Mouse (Mus musculus) ES-Bruce4 (cell line): Measurements from ENCODE around the gene Gjb4. TPM values are rescaled to one million over a fixed set of nuclear protein-coding genes. Genes with fewer than 3 reads are reported as not detected.

Source experiments
- H3K27ac ChIP-seq: 2 replicates; pipeline ENCODE4 v1.5.1; 2012; ENCODE audit warnings: low read length, inconsistent platforms; ENCODE audit not compliant: insufficient read depth
- H3K27me3 ChIP-seq: 2 replicates; pipeline ENCODE4 v1.6.1; 2012; ENCODE audit warnings: mild to moderate bottlenecking, low read length, inconsistent platforms; ENCODE audit not compliant: control insufficient read depth, poor library complexity, insufficient read depth, severe bottlenecking
- H3K36me3 ChIP-seq: 2 replicates; pipeline ENCODE4 v1.6.1; 2012; ENCODE audit warnings: inconsistent platforms, mild to moderate bottlenecking, low read length, moderate library complexity; ENCODE audit not compliant: control insufficient read depth, poor library complexity, insufficient read depth, severe bottlenecking
- H3K4me1 ChIP-seq: one replicate; pipeline ENCODE4 v1.8.1; 2011; ENCODE audit warnings: low read length; ENCODE audit not compliant: control insufficient read depth, insufficient read depth
- H3K4me3 ChIP-seq: 2 replicates; pipeline ENCODE4 v1.5.1; 2011; ENCODE audit warnings: low read depth, mild to moderate bottlenecking, low read length
- H3K9ac ChIP-seq: 2 replicates; pipeline ENCODE4 v1.6.1; 2012; ENCODE audit warnings: low read depth, mild to moderate bottlenecking, inconsistent platforms; ENCODE audit not compliant: poor library complexity, severe bottlenecking
- H3K9me3 ChIP-seq: replicated peaks from 2 replicates; pipeline ENCODE4 v1.6.1; 2012; ENCODE audit warnings: mild to moderate bottlenecking, low read length, inconsistent platforms; ENCODE audit not compliant: control insufficient read depth, poor library complexity, insufficient read depth, severe bottlenecking
- CTCF ChIP-seq: IDR thresholded peaks from one replicate; pipeline ENCODE4 v1.8.1; 2011; ENCODE audit warnings: low read depth, low read length
- EP300 ChIP-seq: IDR thresholded peaks from 2 replicates; pipeline ENCODE4 v1.6.1; 2011; ENCODE audit warnings: low read depth, low read length; ENCODE audit not compliant: insufficient read depth
- POLR2A ChIP-seq: IDR thresholded peaks from one replicate; pipeline ENCODE4 v1.8.1; 2011; ENCODE audit warnings: low read length; ENCODE audit not compliant: insufficient read depth
- polyA plus RNA-seq: library from polyadenylated mRNA; stranded (reverse); fragments of >200 nt; gene quantifications from 2 replicates; pipeline ENCODE4 v1.2.4, GENCODE M21; 2011; ENCODE audit warnings: low read depth; ENCODE audit not compliant: missing spikeins, insufficient read depth, insufficient read length

The Gjb4 gene
- polyA plus RNA-seq, 1 experiment: 2.1 TPM

- Histone ChIP-seq H3K27ac (peak within 1 kb of the TSS; percentile 60), H3K9ac (peak within 1 kb of the TSS; percentile 29; the same call in 1 of the 2 replicates), H3K4me1 (peaks cover 18% of the 10 kb centered on the region), H3K27me3 (no peaks in the 10 kb centered on the region), H3K9me3 (no peaks in the 10 kb centered on the region), H3K4me3 (peak within 1 kb of the TSS; percentile 60), H3K36me3 (peaks cover 9% of the 10 kb centered on the region; the same call in 1 of the 2 replicates)
- TF ChIP-seq POLR2A (no peak), EP300 (no peak), CTCF (no peak)
These were observed 4.1 kb upstream of the Gjb4 start, which contains the start of gene Gjb5 for GRCm38 (mm10) chr4:127358018-127358417. Gene Gjb5 (minus strand): TSS chr4:127358181.

- H3K4me3 ChIP-seq: no peak overlapping the region
- H3K36me3 ChIP-seq: peaks cover 9% of the 10 kb centered on the region; the same call in 1 of the 2 replicates
- no peak overlapping the region for H3K27ac ChIP-seq
- peaks cover 12% of the 10 kb centered on the region for H3K4me1 ChIP-seq
- H3K9ac ChIP-seq: no peak overlapping the region
- TF ChIP-seq CTCF (no peak), POLR2A (no peak), EP300 (no peak)
- no peaks in the 10 kb centered on the region for H3K9me3 ChIP-seq
- no peaks in the 10 kb centered on the region for H3K27me3 ChIP-seq
These were observed 915 bp upstream of the Gjb4 start for GRCm38 (mm10) chr4:127354506-127355485.

GRCm38 (mm10) chr4:127352594-127352993 lies 1.3 kb downstream of the Gjb4 start:
- Histone ChIP-seq H3K4me1 (peaks cover 3% of the 10 kb centered on the region), H3K9ac (no peak overlapping the region), H3K27me3 (no peaks in the 10 kb centered on the region), H3K27ac (no peak overlapping the region), H3K4me3 (no peak overlapping the region), H3K36me3 (peaks cover 9% of the 10 kb centered on the region; the same call in 1 of the 2 replicates), H3K9me3 (no peaks in the 10 kb centered on the region)
- no peak for TF ChIP-seq CTCF
- no peak for TF ChIP-seq POLR2A
- TF ChIP-seq EP300: no peak

GRCm38 (mm10) chr4:127349560-127350300 lies 4.2 kb downstream of the Gjb4 start:
- Histone ChIP-seq H3K27me3 (no peaks in the 10 kb centered on the region), H3K36me3 (no peaks in the 10 kb centered on the region), H3K9ac (no peak overlapping the region), H3K9me3 (no peaks in the 10 kb centered on the region), H3K4me1 (no peaks in the 10 kb centered on the region), H3K4me3 (no peak overlapping the region), H3K27ac (no peak overlapping the region)
- no peak for TF ChIP-seq POLR2A
- no peak for TF ChIP-seq EP300
- no peak for TF ChIP-seq CTCF

GRCm38 (mm10) chr4:127345000-127345399 lies 8.9 kb downstream of the Gjb4 start:
- no peak overlapping the region for H3K4me3 ChIP-seq
- H3K27me3 ChIP-seq: no peaks in the 10 kb centered on the region
- H3K9ac ChIP-seq: no peak overlapping the region
- H3K36me3 ChIP-seq: no peaks in the 10 kb centered on the region
- H3K27ac ChIP-seq: peak overlapping the region; percentile 97
- peaks cover 4% of the 10 kb centered on the region for H3K4me1 ChIP-seq
- no peaks in the 10 kb centered on the region for H3K9me3 ChIP-seq
- peak; percentile 97 for TF ChIP-seq EP300
- no peak for TF ChIP-seq CTCF
